Mouse (Mus musculus) midbrain, embryonic 12.5 days (tissue): ENCODE data around the gene Mllt11. TPM values are rescaled to one million over a fixed set of nuclear protein-coding genes. Genes with fewer than 3 reads are reported as not detected.

Experiments
- ATAC-seq: fragments of 200-750 bp; cut with Nextera tagmentation; 2 replicates; pipeline ENCODE4 v1.8.0; 2017; ENCODE audit warnings: low read depth, moderate TSS enrichment, moderate library complexity; ENCODE audit not compliant: low FRiP score
- H3K27ac ChIP-seq: fragments of 300-500 bp; sonication (generic); replicated peaks from 2 replicates; pipeline ENCODE4 v1.5.1; 2016; ENCODE audit warnings: mild to moderate bottlenecking
- H3K27me3 ChIP-seq: fragments of 300-500 bp; sonication (generic); 2 replicates; pipeline ENCODE4 v1.6.1; 2016; ENCODE audit warnings: mild to moderate bottlenecking
- H3K36me3 ChIP-seq: fragments of 300-500 bp; sonication (generic); 2 replicates; pipeline ENCODE4 v1.6.1; 2016
- H3K4me1 ChIP-seq: fragments of 300-500 bp; sonication (generic); 2 replicates; pipeline ENCODE4 v1.6.1; 2016
- H3K4me2 ChIP-seq: fragments of 300-500 bp; sonication (generic); replicated peaks from 2 replicates; pipeline ENCODE4 v1.6.1; 2016; ENCODE audit warnings: mild to moderate bottlenecking, moderate library complexity
- H3K4me3 ChIP-seq: fragments of 300-500 bp; sonication (generic); 2 replicates; pipeline ENCODE4 v1.5.1; 2016; ENCODE audit warnings: mild to moderate bottlenecking
- H3K9ac ChIP-seq: fragments of 300-500 bp; sonication (generic); replicated peaks from 2 replicates; pipeline ENCODE4 v1.6.1; 2016; ENCODE audit warnings: mild to moderate bottlenecking, moderate library complexity
- H3K9me3 ChIP-seq: fragments of 300-500 bp; sonication (generic); 2 replicates; pipeline ENCODE4 v1.6.1; 2016; ENCODE audit warnings: mild to moderate bottlenecking
- WGBS: fragments of 180-500 bp; shearing (Covaris S2); methylation state at CpG from one replicate; pipeline ENCODE4 v1.1.7; 2016; 5-methylcytosine and 5-hydroxymethylcytosine counted together
- polyA plus RNA-seq: library from polyadenylated mRNA; unstranded; fragments of >200 nt; fragmentation: Nextera tagmentation; extraction: Ambion mirVana; gene quantifications from 2 replicates; pipeline ENCODE4 v1.2.1, GENCODE M21; 2016

Mllt11 gene
- polyA plus RNA-seq, 1 experiment from 2014 or later = 101 TPM

DNA sequence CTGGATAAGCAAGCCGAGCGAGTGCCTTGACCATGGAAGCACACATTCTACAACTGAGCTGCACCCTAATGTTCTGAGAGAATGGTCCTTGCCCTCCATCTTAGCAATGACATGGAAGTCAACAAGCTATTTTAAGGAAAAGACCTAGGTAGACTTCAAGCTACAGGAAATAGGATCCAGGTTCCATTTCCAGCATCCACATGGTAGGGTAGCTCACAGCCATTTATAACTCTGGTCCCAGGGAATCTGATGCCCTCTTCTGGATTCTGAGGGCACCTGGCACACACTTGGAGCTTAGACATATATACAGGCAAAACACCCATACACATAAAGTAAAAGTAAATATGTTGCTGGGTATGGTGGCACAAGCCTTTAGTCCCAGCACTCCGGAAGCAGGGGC is 34.1 kb upstream of the Mllt11 start:
- no peak overlapping the region for H3K4me3 ChIP-seq
- H3K36me3 ChIP-seq = peaks cover 64% of the 10 kb centered on the region
- 88% methylated on average over 3 of the region's 3 CpGs for WGBS
- H3K27me3 ChIP-seq = no peaks in the 10 kb centered on the region
- ATAC-seq = no peak
- no peaks in the 10 kb centered on the region for H3K4me1 ChIP-seq
- H3K27ac ChIP-seq = no peak overlapping the region
- H3K9me3 ChIP-seq = 0 out of 2 replicates have a peak, but pooled peaks cover 3% of the 10 kb centered on the region
- H3K9ac ChIP-seq = no peak overlapping the region
- no peak overlapping the region for H3K4me2 ChIP-seq

DNA sequence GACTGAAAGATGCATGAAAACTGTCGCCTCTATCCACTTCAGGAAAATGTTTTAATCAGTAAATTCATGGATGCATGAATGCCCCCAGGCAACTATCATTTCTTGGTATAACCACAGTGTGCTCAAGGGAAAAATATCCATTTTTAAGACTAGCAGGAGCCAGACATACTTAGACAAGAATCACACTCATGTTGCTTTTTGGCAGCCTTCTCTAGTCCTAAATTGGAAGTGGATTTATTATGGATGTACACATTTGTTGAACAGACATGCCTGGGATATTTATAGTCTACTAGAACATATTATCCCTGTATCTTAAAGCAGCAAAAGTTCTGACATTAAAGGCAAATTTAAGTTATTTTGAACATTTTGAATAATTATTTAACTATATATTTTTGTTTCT is 32.8 kb upstream of the Mllt11 start:
- Histone ChIP-seq H3K36me3 (peaks cover 72% of the 10 kb centered on the region), H3K4me1 (no peaks in the 10 kb centered on the region), H3K27me3 (no peaks in the 10 kb centered on the region), H3K4me3 (no peak overlapping the region), H3K9me3 (0 out of 2 replicates have a peak, but pooled peaks cover 3% of the 10 kb centered on the region), H3K27ac (no peak overlapping the region), H3K4me2 (no peak overlapping the region), H3K9ac (no peak overlapping the region)
- ATAC-seq = no peak
- 90% methylated on average over 1 of the region's 1 CpGs for WGBS

DNA sequence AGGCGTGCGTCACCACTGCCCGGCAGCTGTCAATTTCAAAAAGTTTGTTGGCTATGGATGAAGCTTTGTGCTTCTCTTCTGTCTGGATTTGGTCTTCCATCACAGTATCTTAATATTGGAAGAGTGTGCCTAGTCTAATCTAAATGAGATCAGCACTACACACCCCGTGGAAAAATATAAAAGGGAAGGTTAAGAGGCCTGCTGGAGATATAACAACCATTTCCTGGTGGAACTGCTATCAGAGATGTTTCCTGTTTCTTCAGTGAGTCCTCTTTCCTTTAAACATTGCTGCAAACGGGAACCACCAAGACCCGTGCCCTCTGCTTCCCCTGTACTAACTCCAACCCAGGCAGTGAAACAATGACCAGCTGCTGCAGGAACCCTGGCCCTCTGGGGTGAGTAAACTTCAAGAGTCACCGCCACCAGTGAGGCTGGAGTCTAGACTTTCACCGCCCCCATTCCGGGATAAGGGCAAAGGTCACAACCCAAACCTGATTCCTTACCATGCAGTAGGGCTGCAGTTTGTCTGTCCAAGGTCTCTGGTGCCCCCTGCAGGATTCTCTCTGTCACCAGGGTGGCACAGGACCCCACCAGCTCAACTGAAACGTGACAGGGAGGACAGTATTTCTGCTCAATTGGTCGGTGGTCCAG is 31.2 kb upstream of the Mllt11 start:
- 0 out of 2 replicates have a peak, but pooled peaks cover 3% of the 10 kb centered on the region for H3K9me3 ChIP-seq
- H3K27me3 ChIP-seq = no peaks in the 10 kb centered on the region
- no peak for ATAC-seq
- no peak overlapping the region for H3K4me2 ChIP-seq
- H3K9ac ChIP-seq = no peak overlapping the region
- WGBS = 51% methylated on average over 11 of the region's 11 CpGs
- no peak overlapping the region for H3K4me3 ChIP-seq
- H3K36me3 ChIP-seq = peaks cover 79% of the 10 kb centered on the region
- no peak overlapping the region for H3K27ac ChIP-seq
- no peaks in the 10 kb centered on the region for H3K4me1 ChIP-seq

DNA sequence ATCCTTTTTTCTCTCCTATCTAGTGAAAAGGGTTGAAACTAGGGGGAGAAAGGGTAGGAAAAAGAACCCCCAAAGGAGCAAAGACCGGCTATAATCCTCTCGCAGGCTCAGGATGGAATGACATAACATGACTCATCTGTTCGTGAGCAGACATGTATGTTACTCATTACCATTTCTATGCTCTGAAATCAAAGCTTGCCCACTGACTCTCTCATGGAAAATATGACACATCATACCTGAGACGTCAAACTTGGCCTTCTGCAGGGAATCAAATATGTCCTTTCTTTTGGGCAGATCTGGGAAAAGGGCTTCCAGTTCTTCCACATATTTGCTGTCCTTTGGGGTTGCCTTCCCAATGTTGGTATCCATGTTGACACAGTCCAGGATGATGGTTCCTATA is 30.0 kb upstream of the Mllt11 start:
- ATAC-seq = no peak
- no peak overlapping the region for H3K9ac ChIP-seq
- H3K36me3 ChIP-seq = peaks cover 78% of the 10 kb centered on the region
- H3K27me3 ChIP-seq = no peaks in the 10 kb centered on the region
- H3K9me3 ChIP-seq = 0 out of 2 replicates have a peak, but pooled peaks cover 3% of the 10 kb centered on the region
- 93% methylated on average over 4 of the region's 4 CpGs for WGBS
- H3K4me1 ChIP-seq = no peaks in the 10 kb centered on the region
- H3K27ac ChIP-seq = no peak overlapping the region
- H3K4me2 ChIP-seq = no peak overlapping the region
- H3K4me3 ChIP-seq = no peak overlapping the region

DNA sequence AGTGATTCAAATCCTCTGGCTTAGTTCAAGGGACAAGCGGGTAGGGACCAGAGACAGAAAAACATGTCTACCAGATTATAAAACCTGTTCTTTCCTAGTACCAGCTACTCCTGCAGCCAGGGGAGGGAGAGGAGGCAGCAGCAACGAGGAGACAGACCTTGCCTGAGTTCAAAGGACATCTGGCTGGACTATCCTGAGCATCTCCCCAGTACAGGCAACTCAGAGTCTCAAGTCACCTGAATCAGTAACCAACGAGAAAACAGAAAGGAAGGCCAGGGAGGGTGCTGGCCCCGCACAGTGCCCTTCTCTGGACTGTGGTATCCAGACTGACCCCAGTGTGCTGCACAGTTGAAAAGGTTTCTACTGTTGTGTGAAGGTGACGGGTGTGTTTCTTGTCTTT is 25.0 kb upstream of the Mllt11 start:
- ATAC-seq = no peak
- no peaks in the 10 kb centered on the region for H3K4me1 ChIP-seq

DNA sequence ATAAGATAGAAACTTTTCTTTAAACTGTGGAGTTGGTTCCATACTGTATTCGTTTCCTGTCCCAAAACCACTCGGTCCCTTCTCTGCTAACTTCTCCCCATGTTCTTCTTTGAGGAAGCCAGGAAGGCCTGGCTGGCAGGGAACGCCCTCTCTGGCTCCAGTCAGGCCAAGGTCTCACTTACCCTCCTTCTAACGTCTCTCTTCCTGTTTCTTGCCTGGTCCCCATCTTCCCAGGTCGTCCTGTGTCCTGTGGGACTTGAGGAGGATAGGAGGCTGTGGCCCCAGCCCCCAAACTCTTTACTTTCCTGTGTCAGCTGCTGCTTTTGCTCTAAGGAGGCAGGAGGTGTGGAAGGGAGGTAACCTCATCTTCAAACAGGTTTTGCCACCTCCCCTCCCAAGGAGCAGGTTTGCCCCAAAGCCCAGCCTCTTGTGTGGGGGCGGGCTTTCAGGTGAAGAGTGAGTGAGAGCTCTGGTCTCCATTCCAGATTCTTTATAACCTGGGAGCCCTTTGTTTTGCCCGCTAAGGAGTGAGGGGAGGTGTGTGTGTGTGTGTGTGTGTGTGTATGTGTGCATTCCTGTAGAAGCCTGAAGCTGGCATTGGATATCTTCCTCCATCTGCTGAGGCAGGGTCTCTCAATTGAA is 18.9 kb upstream of the Mllt11 start, which contains the start of gene Bnipl:
TSS of gene Bnipl (minus strand) at position 411 of the 642 bp plus-strand sequence.
- Histone ChIP-seq H3K4me2 (no peak within 1 kb of the TSS), H3K27me3 (no peaks in the 10 kb centered on the region), H3K9ac (no peak within 1 kb of the TSS), H3K27ac (no peak within 1 kb of the TSS), H3K36me3 (peaks cover 32% of the 10 kb centered on the region), H3K4me1 (no peaks in the 10 kb centered on the region), H3K9me3 (no peaks in the 10 kb centered on the region), H3K4me3 (no peak within 1 kb of the TSS)
- WGBS = 66% methylated on average over 7 of the region's 7 CpGs
- no peak for ATAC-seq

More for the DNA sequence above, 25.0 kb upstream of the Mllt11 start:
- Histone ChIP-seq H3K9ac (no peak overlapping the region), H3K27me3 (no peaks in the 10 kb centered on the region), H3K36me3 (peaks cover 86% of the 10 kb centered on the region), H3K4me2 (no peak overlapping the region), H3K9me3 (no peaks in the 10 kb centered on the region), H3K27ac (no peak overlapping the region), H3K4me3 (no peak overlapping the region)
- WGBS = 90% methylated on average over 5 of the region's 5 CpGs

DNA sequence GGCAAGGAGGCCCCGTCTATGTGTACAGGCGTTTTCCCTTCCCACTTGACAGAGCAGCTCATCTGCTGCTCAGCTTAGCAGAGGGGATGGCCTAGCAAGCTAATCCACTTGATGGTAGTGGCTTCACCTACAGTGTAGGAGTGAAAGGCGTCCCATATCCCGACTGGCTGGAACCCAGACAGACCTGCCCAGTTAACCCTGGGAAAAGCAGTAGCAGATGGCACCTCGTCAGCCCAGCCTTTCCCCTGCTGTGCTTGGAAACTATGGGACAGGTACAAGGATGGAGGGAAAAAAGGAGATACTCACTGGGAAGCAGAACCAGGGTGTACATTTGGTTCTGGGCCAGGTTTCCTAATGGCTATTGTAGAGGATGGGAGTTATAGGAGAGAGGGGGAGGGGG is 18.4 kb upstream of the Mllt11 start:
- WGBS = 80% methylated on average over 5 of the region's 5 CpGs
- H3K4me2 ChIP-seq = no peak overlapping the region
- H3K36me3 ChIP-seq = peaks cover 26% of the 10 kb centered on the region
- H3K9me3 ChIP-seq = no peaks in the 10 kb centered on the region
- H3K27me3 ChIP-seq = no peaks in the 10 kb centered on the region
- H3K4me3 ChIP-seq = no peak overlapping the region
- H3K9ac ChIP-seq = no peak overlapping the region
- H3K27ac ChIP-seq = no peak overlapping the region
- ATAC-seq = no peak
- H3K4me1 ChIP-seq = no peaks in the 10 kb centered on the region

DNA sequence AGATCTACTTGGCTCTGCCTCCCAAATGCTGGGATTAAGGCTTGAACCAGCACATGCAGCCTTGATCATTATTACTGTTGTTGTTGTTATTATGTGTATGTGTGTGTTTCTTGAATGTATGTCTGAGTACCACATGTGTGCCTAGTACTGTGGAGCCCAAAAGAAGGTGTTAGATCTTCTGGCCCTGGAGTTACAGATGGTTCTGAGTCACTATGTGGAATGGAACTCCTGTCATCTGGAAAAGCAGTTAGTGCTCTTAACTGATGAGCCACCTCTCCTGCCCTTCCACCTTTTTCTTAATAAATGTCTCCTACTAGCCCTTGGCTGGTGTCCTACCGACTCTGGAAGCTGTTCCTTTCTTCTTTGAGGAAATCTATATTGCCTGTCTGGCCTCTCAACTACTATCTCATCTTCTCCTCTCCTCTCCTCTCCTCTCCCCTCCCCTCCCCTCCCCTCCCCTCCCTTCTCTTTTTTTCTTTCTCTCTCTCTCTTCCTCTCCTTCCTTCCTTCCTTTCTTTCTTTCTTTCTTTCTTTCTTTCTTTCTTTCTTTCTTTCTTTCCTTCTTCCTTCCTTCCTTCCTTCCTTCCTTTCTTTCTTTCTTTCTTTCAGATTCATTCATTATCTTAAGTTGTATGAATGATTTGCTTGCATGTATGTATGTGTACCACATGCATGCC is 15.8 kb upstream of the Mllt11 start:
- Histone ChIP-seq H3K4me1 (no peaks in the 10 kb centered on the region), H3K9me3 (no peaks in the 10 kb centered on the region), H3K36me3 (peaks cover 3% of the 10 kb centered on the region; the same call in 1 of the 2 replicates), H3K9ac (no peak overlapping the region), H3K4me2 (no peak overlapping the region), H3K27me3 (no peaks in the 10 kb centered on the region), H3K27ac (no peak overlapping the region), H3K4me3 (no peak overlapping the region)
- WGBS = 76% methylated on average over 1 of the region's 1 CpGs
- no peak for ATAC-seq

DNA sequence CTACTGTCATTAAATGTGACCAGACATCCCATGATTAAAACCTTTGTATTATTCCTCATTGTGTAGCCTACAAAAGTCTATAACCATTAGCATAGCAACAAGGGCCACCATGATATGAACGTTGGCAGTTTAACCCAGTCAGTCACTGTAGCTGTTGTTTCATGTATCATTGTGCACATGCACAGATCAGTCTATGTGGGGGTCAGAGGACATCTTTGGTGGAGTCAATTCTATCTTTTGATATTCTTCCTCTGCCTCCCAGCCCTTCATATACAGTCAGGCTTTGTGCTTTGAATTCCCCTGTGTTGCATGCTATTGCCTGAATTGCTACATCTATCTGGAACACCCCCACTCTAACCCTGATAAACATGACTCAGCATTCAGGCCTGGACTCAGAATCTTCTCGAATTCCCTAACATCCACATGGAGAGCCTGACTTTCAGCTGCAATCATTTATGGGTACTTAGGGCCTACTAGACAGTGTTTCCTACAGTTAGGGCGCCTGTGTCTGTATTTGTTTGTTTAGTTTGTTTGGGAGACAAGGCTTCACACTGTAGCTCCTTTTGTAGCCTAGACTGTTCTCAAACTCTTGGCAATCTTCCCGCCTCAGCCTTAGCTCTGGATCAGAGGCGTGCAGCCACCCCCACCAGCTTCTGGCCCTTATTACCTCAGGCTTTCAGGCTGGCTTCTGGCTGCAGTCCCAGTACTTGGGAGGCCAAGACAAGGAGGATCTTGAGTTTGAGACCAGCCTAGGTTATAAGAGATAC is 14.7 kb upstream of the Mllt11 start:
- Histone ChIP-seq H3K36me3 (no peaks in the 10 kb centered on the region), H3K9ac (no peak overlapping the region), H3K4me1 (no peaks in the 10 kb centered on the region), H3K27ac (no peak overlapping the region), H3K4me3 (no peak overlapping the region), H3K4me2 (no peak overlapping the region), H3K27me3 (no peaks in the 10 kb centered on the region), H3K9me3 (no peaks in the 10 kb centered on the region)
- 91% methylated on average over 5 of the region's 5 CpGs for WGBS
- no peak for ATAC-seq

DNA sequence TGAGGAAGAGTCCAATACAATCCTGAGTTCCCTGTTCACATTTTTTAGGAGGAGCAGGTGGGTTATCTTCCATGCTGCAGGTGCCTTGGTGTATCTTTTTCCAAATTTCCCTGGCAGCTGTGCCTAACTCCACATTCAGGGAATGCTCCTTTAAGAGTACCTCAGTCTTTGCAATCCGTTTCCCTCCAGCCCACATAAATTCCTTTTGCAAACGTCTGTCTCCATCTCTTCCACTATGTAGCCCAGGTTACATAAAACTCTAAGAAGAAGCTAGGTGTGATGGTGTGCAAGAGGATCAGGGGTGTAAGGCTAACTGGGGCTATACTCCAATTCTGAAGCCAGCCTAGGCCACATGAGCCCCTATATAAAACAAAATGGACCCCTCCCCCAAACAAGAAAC is 11.1 kb upstream of the Mllt11 start:
- Histone ChIP-seq H3K4me1 (no peaks in the 10 kb centered on the region), H3K27ac (no peak overlapping the region), H3K4me2 (no peak overlapping the region), H3K9me3 (no peaks in the 10 kb centered on the region), H3K27me3 (no peaks in the 10 kb centered on the region), H3K9ac (no peak overlapping the region), H3K36me3 (peaks cover 9% of the 10 kb centered on the region), H3K4me3 (no peak overlapping the region)
- ATAC-seq = no peak
- 91% methylated on average over 2 of the region's 2 CpGs for WGBS

DNA sequence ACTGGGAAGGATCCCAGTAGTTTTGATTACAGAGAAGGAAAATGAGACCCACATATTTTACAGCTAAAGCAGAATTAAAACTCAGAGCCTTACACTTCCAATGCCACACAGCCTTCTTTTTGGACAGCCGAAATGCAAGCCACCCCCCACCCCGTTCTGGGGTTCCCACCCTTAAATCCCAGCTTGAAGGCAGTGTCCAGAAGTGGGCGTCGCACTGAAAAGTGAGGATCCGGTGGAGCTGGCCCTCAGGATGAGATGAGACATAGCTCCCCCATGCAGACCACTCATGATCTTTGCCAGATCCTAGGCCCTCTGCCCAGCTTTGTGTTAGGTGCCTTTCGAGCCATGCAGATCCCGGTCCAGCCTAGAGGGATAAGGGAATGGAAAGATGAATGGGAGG is 9.5 kb upstream of the Mllt11 start, which contains the start of gene Gm128:
TSS of gene Gm128 (minus strand) at position 101 of the 400 bp plus-strand sequence.
- Histone ChIP-seq H3K4me2 (no peak within 1 kb of the TSS; the same call in 1 of the 2 replicates), H3K4me1 (no peaks in the 10 kb centered on the region), H3K27me3 (no peaks in the 10 kb centered on the region), H3K27ac (no peak within 1 kb of the TSS), H3K9ac (no peak within 1 kb of the TSS), H3K36me3 (peaks cover 23% of the 10 kb centered on the region), H3K4me3 (no peak within 1 kb of the TSS), H3K9me3 (no peaks in the 10 kb centered on the region)
- no peak for ATAC-seq
- 73% methylated on average over 7 of the region's 7 CpGs for WGBS
